Mouse (Mus musculus) heart, postnatal 4 days (tissue): ENCODE results near the gene Cpb2. TPM values are rescaled to one million over a fixed set of nuclear protein-coding genes. Genes with fewer than 3 reads are reported as not detected.

Experiments
- DNase-seq: peaks from one replicate; pipeline ENCODE4 v3.0.0; 2021
- total RNA-seq, 2 experiments: library from RNA; stranded (reverse); gene quantifications; 2 replicates each; pipeline ENCODE4 v1.2.3; 2021

Gene Cpb2
- total RNA-seq, 2 experiments from 2014 or later: not detected

GRCm38 (mm10) chr14:75246024-75247000 lies 4.2 kb downstream of the Cpb2 start:
- DNase-seq: no peak

GRCm38 (mm10) chr14:75250432-75250831 lies 8.3 kb downstream of the Cpb2 start:
- no peak for DNase-seq

GRCm38 (mm10) chr14:75256521-75256920 lies 14.4 kb downstream of the Cpb2 start:
- peak; percentile 27 for DNase-seq

- DNase-seq: no peak
Observed at GRCm38 (mm10) chr14:75269531-75269930, 27.4 kb downstream of the Cpb2 start.

- DNase-seq: no peak
Observed at GRCm38 (mm10) chr14:75279716-75280115, 37.6 kb downstream of the Cpb2 start.

GRCm38 (mm10) chr14:75280406-75280805 lies 38.3 kb downstream of the Cpb2 start:
- no peak for DNase-seq

GRCm38 (mm10) chr14:75283609-75284192 lies 41.6 kb downstream of the Cpb2 start:
- no peak for DNase-seq

GRCm38 (mm10) chr14:75284193-75284915 lies 42.3 kb downstream of the Cpb2 start, which contains the start of gene Zc3h13:
TSS of gene Zc3h13 (plus strand) at chr14:75284373.
- peak; percentile 98 for DNase-seq

GRCm38 (mm10) chr14:75301081-75301480 lies 59.0 kb downstream of the Cpb2 start:
- peak; percentile 11 for DNase-seq

- no peak for DNase-seq
Observed at GRCm38 (mm10) chr14:75303807-75304206, 61.7 kb downstream of the Cpb2 start.

GRCm38 (mm10) chr14:75307855-75308254 lies 65.8 kb downstream of the Cpb2 start:
- DNase-seq: no peak

- no peak for DNase-seq
Observed at GRCm38 (mm10) chr14:75309336-75309992, 67.4 kb downstream of the Cpb2 start.

- DNase-seq: no peak
Observed at GRCm38 (mm10) chr14:75314484-75314883, 72.4 kb downstream of the Cpb2 start.

- no peak for DNase-seq
Observed at GRCm38 (mm10) chr14:75318736-75319135, 76.6 kb downstream of the Cpb2 start.

GRCm38 (mm10) chr14:75320269-75320668 lies 78.2 kb downstream of the Cpb2 start:
- no peak for DNase-seq

- DNase-seq: no peak
Observed at GRCm38 (mm10) chr14:75323354-75323753, 81.3 kb downstream of the Cpb2 start.

GRCm38 (mm10) chr14:75328062-75328461 lies 86.0 kb downstream of the Cpb2 start:
- no peak for DNase-seq

- peak; percentile 41 for DNase-seq
Observed at GRCm38 (mm10) chr14:75330621-75331020, 88.5 kb downstream of the Cpb2 start.
